Mouse (Mus musculus) kidney, adult 2 months (tissue): ENCODE measurements at regions not wholly inside any gene's neighbourhood (a gene's known extent, or its start where the extent isn't known, plus 50 kb on each side); places are given as distances from the start of the nearest gene placed in this dataset.

Experiments
- CTCF ChIP-seq: fragments of 200-500 bp; conservative IDR thresholded peaks from 2 replicates; pipeline ENCODE4 v1.5.1; 2011; ENCODE audit warnings: low read depth, mild to moderate bottlenecking, control low read depth, low read length, moderate library complexity, mixed read lengths; ENCODE audit not compliant: insufficient read depth, insufficient read length
- POLR2A ChIP-seq: fragments of 200-500 bp; IDR thresholded peaks from one replicate; pipeline ENCODE4 v1.6.1; 2011; ENCODE audit warnings: low read depth, low read length, control low read depth

GRCm38 (mm10) chr3:150406086-150406485 is 1031.6 kb upstream of the Adgrl4 start:
- TF ChIP-seq POLR2A (no peak), CTCF (no peak)
